Mouse (Mus musculus) brain, embryonic 14.5 days (tissue): ENCODE data around the gene Chaf1a.

Experiments used
- CTCF ChIP-seq: fragments of 200-500 bp; IDR thresholded peaks from 2 replicates; pipeline ENCODE4 v1.5.1; 2012; ENCODE audit warnings: inconsistent platforms, mild to moderate bottlenecking, moderate library complexity, borderline replicate concordance; ENCODE audit not compliant: insufficient read depth, insufficient read length; ENCODE audit errors: extremely low read depth
- POLR2A ChIP-seq: fragments of 200-500 bp; IDR thresholded peaks from 2 replicates; pipeline ENCODE4 v1.6.1; 2012; ENCODE audit warnings: mild to moderate bottlenecking, inconsistent platforms, borderline replicate concordance; ENCODE audit not compliant: poor library complexity, insufficient read depth, insufficient read length, severe bottlenecking; ENCODE audit errors: extremely low read depth

GRCm38 (mm10) chr17:56108334-56109044, 68.2 kb downstream of the Chaf1a start:
- TF ChIP-seq POLR2A (no peak), CTCF (no peak)
